Mouse (Mus musculus): Measurements from ENCODE around the gene Tnik. TPM values are rescaled to one million over a fixed set of nuclear protein-coding genes. Genes with fewer than 3 reads are reported as not detected.

Gene Tnik
- polyA plus RNA-seq, 1 experiment: 0.21 TPM

DNA sequence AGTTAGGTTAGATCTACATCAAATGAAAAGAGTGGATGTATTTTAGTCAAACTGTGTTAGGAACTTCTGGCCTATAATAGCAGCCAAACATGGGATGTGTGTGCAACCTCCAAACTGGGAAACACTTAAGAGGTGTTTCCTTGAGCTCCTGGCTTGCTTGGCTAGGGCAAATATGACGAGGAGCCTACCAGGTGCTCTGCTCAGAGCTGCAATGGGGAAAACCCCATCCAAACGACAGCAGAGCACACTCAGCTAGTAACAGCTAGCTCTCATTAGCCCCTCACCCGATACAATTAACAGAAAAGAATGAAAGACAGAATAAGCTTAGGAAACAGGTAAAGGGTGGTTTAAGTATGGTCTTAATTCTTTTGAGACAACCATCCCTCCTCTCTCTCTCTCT, 157.7 kb downstream of the Tnik start:
- H3K36me3 ChIP-seq (ENCODE audit: control insufficient read depth, insufficient read depth): no peaks in the 10 kb centered on the region
- no peaks in the 10 kb centered on the region for H3K79me2 ChIP-seq (ENCODE audit: control insufficient read depth, insufficient read depth)
- H3K27me3 ChIP-seq (ENCODE audit: control insufficient read depth, insufficient read depth, insufficient read length): no peaks in the 10 kb centered on the region
- TF ChIP-seq MYOD1 (IDR thresholded peaks at IDR 0.05; ENCODE audit: control insufficient read depth, insufficient read length, low read depth) (no peak), CEBPB (IDR thresholded peaks at IDR 0.05; ENCODE audit: low read depth) (no peak), FOSL1 (IDR thresholded peaks at IDR 0.05; ENCODE audit: insufficient read depth, low read length, poor library complexity, severe bottlenecking) (no peak), MYOG (IDR thresholded peaks at IDR 0.05; ENCODE audit: control insufficient read depth, extremely low read depth, insufficient read length) (no peak), MAX (IDR thresholded peaks at IDR 0.05) (no peak), CTCF (IDR thresholded peaks at IDR 0.05; ENCODE audit: control insufficient read depth, insufficient read depth, insufficient read length) (no peak), USF1 (IDR thresholded peaks at IDR 0.05; ENCODE audit: low read depth) (no peak)
- no peak overlapping the region for H3ac ChIP-seq (ENCODE audit: control insufficient read depth, insufficient read length, low read depth)
- H3K4me3 ChIP-seq (ENCODE audit: insufficient read depth, poor library complexity, severe bottlenecking): no peak overlapping the region
- H3K79me3 ChIP-seq (ENCODE audit: low read depth): no peaks in the 10 kb centered on the region

DNA sequence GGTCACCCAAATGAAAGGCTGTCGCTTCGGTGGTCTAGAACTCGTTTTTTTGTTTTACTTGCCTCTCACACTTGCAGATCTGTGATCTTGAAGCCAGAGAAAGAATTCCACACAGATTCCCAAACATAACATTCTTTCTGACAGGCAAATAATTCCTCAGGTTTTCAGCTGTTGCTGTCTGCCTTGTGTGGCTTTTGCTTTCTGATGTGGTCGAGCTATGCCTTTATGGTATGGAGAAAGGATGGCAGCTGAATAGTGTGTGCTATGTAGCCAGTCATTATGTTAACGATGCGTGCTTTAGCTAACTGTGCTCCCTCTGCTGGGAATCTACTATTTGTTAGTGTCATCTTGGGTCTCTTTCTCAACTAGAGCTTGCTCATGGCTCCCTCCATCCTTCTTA, 158.8 kb downstream of the Tnik start:
- Histone ChIP-seq H3K27me3 (ENCODE audit: control insufficient read depth, insufficient read depth, insufficient read length) (no peaks in the 10 kb centered on the region), H3K79me3 (ENCODE audit: low read depth) (no peaks in the 10 kb centered on the region)
- TF ChIP-seq USF1 (IDR thresholded peaks at IDR 0.05; ENCODE audit: low read depth): no peak
- TF ChIP-seq MYOD1 (IDR thresholded peaks at IDR 0.05; ENCODE audit: control insufficient read depth, insufficient read length, low read depth): peak; percentile 93

DNA sequence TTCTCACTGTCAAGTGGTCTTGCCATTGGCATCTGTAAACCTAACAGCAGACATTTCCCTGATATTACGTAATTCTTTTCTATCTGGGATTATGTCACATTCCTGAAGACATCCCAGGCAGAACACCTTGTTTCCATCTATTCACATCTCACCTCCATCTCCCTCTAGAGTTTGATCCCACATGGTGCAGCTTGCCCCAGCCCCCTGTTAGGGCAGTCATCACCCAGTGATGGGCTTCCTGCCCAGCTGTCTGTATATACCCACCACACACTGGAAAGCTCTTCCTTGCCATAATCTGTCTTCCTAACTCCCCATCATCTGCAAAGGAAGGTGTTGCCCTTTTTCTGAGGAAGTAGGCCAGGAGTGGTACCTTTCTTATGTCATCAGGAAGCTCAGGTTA, 159.2 kb downstream of the Tnik start:
- no peak for TF ChIP-seq CTCF (IDR thresholded peaks at IDR 0.05; ENCODE audit: control insufficient read depth, insufficient read depth, insufficient read length)
- TF ChIP-seq MAX (IDR thresholded peaks at IDR 0.05): no peak
- TF ChIP-seq MYOG (IDR thresholded peaks at IDR 0.05; ENCODE audit: control insufficient read depth, extremely low read depth, insufficient read length): no peak
- TF ChIP-seq USF1 (IDR thresholded peaks at IDR 0.05; ENCODE audit: low read depth): no peak
- TF ChIP-seq MYOD1 (IDR thresholded peaks at IDR 0.05; ENCODE audit: control insufficient read depth, insufficient read length, low read depth): no peak
- TF ChIP-seq FOSL1 (IDR thresholded peaks at IDR 0.05; ENCODE audit: insufficient read depth, low read length, poor library complexity, severe bottlenecking): no peak
- no peak for TF ChIP-seq CEBPB (IDR thresholded peaks at IDR 0.05; ENCODE audit: low read depth)
- Histone ChIP-seq H3K36me3 (ENCODE audit: control insufficient read depth, insufficient read depth) (no peaks in the 10 kb centered on the region), H3K4me3 (ENCODE audit: insufficient read depth, poor library complexity, severe bottlenecking) (no peak overlapping the region), H3K27me3 (ENCODE audit: control insufficient read depth, insufficient read depth, insufficient read length) (no peaks in the 10 kb centered on the region), H3ac (ENCODE audit: control insufficient read depth, insufficient read length, low read depth) (no peak overlapping the region), H3K79me2 (ENCODE audit: control insufficient read depth, insufficient read depth) (no peaks in the 10 kb centered on the region), H3K79me3 (ENCODE audit: low read depth) (no peaks in the 10 kb centered on the region)

More for the DNA sequence above, 158.8 kb downstream of the Tnik start:
- H3K79me2 ChIP-seq (ENCODE audit: control insufficient read depth, insufficient read depth): no peaks in the 10 kb centered on the region
- H3K4me3 ChIP-seq (ENCODE audit: insufficient read depth, poor library complexity, severe bottlenecking): no peak overlapping the region
- H3ac ChIP-seq (ENCODE audit: control insufficient read depth, insufficient read length, low read depth): no peak overlapping the region
- H3K36me3 ChIP-seq (ENCODE audit: control insufficient read depth, insufficient read depth): no peaks in the 10 kb centered on the region

DNA sequence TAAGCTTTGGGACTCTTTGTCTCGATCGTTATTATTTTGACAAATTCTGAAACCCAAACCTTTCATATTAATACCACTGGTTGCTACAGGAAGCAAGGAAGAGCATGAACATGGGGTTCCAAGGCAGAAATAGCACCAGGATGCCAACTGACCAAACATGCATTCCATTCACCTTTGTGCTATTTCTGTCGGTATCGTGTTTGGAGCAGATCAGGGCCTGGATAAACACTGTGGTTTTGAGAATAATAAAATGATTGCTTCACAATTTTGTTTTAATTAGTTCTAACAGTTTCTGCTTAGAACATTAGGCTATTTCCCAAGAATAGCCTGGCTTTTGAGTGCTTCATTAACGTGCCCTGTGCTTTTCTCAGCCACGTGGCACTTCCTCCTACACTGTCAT, 162.9 kb downstream of the Tnik start:
- H3K36me3 ChIP-seq (ENCODE audit: control insufficient read depth, insufficient read depth): no peaks in the 10 kb centered on the region
- H3K4me3 ChIP-seq (ENCODE audit: insufficient read depth, poor library complexity, severe bottlenecking): no peak overlapping the region
- TF ChIP-seq MYOD1 (IDR thresholded peaks at IDR 0.05; ENCODE audit: control insufficient read depth, insufficient read length, low read depth) (no peak), FOSL1 (IDR thresholded peaks at IDR 0.05; ENCODE audit: insufficient read depth, low read length, poor library complexity, severe bottlenecking) (no peak), CTCF (IDR thresholded peaks at IDR 0.05; ENCODE audit: control insufficient read depth, insufficient read depth, insufficient read length) (no peak), USF1 (IDR thresholded peaks at IDR 0.05; ENCODE audit: low read depth) (no peak), MYOG (IDR thresholded peaks at IDR 0.05; ENCODE audit: control insufficient read depth, extremely low read depth, insufficient read length) (no peak), MAX (IDR thresholded peaks at IDR 0.05) (no peak), CEBPB (IDR thresholded peaks at IDR 0.05; ENCODE audit: low read depth) (no peak)
- no peak overlapping the region for H3ac ChIP-seq (ENCODE audit: control insufficient read depth, insufficient read length, low read depth)
- no peaks in the 10 kb centered on the region for H3K79me3 ChIP-seq (ENCODE audit: low read depth)
- H3K79me2 ChIP-seq (ENCODE audit: control insufficient read depth, insufficient read depth): no peaks in the 10 kb centered on the region
- no peaks in the 10 kb centered on the region for H3K27me3 ChIP-seq (ENCODE audit: control insufficient read depth, insufficient read depth, insufficient read length)

DNA sequence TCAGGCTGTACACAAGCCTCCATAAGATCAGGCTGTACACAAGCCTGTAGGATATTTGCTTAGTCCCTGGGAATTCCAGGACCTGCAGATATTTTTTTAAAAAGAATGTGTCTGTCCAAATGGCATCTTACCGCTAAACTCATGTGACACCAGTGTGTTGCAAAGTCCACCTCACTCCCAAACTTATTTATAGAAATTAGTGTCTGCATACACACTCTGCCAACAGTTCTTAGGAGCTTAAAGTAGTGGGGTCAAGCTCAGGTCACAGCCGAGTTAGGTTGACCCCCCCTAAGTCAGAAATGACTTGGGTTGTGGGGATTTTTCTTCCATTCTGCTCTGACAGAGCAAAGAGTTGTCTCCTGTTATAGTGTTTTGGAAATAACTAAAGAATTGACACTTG, 168.4 kb downstream of the Tnik start:
- Histone ChIP-seq H3K79me2 (ENCODE audit: control insufficient read depth, insufficient read depth) (no peaks in the 10 kb centered on the region), H3ac (ENCODE audit: control insufficient read depth, insufficient read length, low read depth) (no peak overlapping the region), H3K79me3 (ENCODE audit: low read depth) (no peaks in the 10 kb centered on the region), H3K4me3 (ENCODE audit: insufficient read depth, poor library complexity, severe bottlenecking) (no peak overlapping the region), H3K36me3 (ENCODE audit: control insufficient read depth, insufficient read depth) (no peaks in the 10 kb centered on the region), H3K27me3 (ENCODE audit: control insufficient read depth, insufficient read depth, insufficient read length) (no peaks in the 10 kb centered on the region)
- TF ChIP-seq MAX (IDR thresholded peaks at IDR 0.05) (no peak), MYOD1 (IDR thresholded peaks at IDR 0.05; ENCODE audit: control insufficient read depth, insufficient read length, low read depth) (no peak), MYOG (IDR thresholded peaks at IDR 0.05; ENCODE audit: control insufficient read depth, extremely low read depth, insufficient read length) (no peak), CTCF (IDR thresholded peaks at IDR 0.05; ENCODE audit: control insufficient read depth, insufficient read depth, insufficient read length) (no peak), CEBPB (IDR thresholded peaks at IDR 0.05; ENCODE audit: low read depth) (no peak), USF1 (IDR thresholded peaks at IDR 0.05; ENCODE audit: low read depth) (no peak), FOSL1 (IDR thresholded peaks at IDR 0.05; ENCODE audit: insufficient read depth, low read length, poor library complexity, severe bottlenecking) (no peak)

DNA sequence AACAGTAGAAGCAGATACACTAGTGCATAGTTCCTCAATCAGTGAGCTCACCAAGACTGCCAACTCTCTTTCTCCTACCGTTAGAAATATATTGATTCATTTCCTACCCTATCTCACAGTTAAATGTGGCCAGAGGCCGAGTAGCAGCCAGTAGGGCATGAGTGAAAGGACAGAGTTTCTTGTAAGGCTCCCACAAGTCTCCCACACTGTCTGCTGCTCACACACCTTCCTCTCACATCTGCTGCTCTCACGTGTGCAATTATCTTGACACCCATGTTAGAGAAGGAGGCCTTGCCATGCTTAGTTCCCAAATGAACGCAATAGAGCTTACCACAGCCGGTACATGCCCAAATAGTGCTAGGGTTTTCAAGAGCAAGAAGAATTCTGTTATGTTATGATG, 169.3 kb downstream of the Tnik start:
- no peaks in the 10 kb centered on the region for H3K79me3 ChIP-seq (ENCODE audit: low read depth)
- TF ChIP-seq USF1 (IDR thresholded peaks at IDR 0.05; ENCODE audit: low read depth) (no peak), CEBPB (IDR thresholded peaks at IDR 0.05; ENCODE audit: low read depth) (no peak), MYOG (IDR thresholded peaks at IDR 0.05; ENCODE audit: control insufficient read depth, extremely low read depth, insufficient read length) (no peak), FOSL1 (IDR thresholded peaks at IDR 0.05; ENCODE audit: insufficient read depth, low read length, poor library complexity, severe bottlenecking) (no peak), MYOD1 (IDR thresholded peaks at IDR 0.05; ENCODE audit: control insufficient read depth, insufficient read length, low read depth) (no peak), CTCF (IDR thresholded peaks at IDR 0.05; ENCODE audit: control insufficient read depth, insufficient read depth, insufficient read length) (no peak), MAX (IDR thresholded peaks at IDR 0.05) (no peak)
- H3ac ChIP-seq (ENCODE audit: control insufficient read depth, insufficient read length, low read depth): no peak overlapping the region
- no peak overlapping the region for H3K4me3 ChIP-seq (ENCODE audit: insufficient read depth, poor library complexity, severe bottlenecking)
- H3K36me3 ChIP-seq (ENCODE audit: control insufficient read depth, insufficient read depth): no peaks in the 10 kb centered on the region
- H3K79me2 ChIP-seq (ENCODE audit: control insufficient read depth, insufficient read depth): no peaks in the 10 kb centered on the region
- H3K27me3 ChIP-seq (ENCODE audit: control insufficient read depth, insufficient read depth, insufficient read length): no peaks in the 10 kb centered on the region

Data from C2C12 (cell line).